Mouse (Mus musculus) ES-Bruce4 (cell line): Measurements from ENCODE around the gene Slc25a33.

Source experiments
- CTCF ChIP-seq: IDR thresholded peaks from one replicate; pipeline ENCODE4 v1.8.1; 2011; ENCODE audit warnings: low read depth, low read length
- EP300 ChIP-seq: IDR thresholded peaks from 2 replicates; pipeline ENCODE4 v1.6.1; 2011; ENCODE audit warnings: low read depth, low read length; ENCODE audit not compliant: insufficient read depth

- no peak for TF ChIP-seq EP300
- TF ChIP-seq CTCF = no peak
These were observed 8.9 kb upstream of the Slc25a33 start for GRCm38 (mm10) chr4:149782975-149783374.
